Mouse (Mus musculus) hindbrain, embryonic 10.5 days (tissue): Measurements from ENCODE around the gene Unc119b. TPM values are rescaled to one million over a fixed set of nuclear protein-coding genes. Genes with fewer than 3 reads are reported as not detected.

Experiments
- DNase-seq: peaks from one replicate; pipeline ENCODE4 v3.0.0-alpha.2; 2017; ENCODE audit warnings: low spot score
- H3K27ac ChIP-seq: fragments of 300-500 bp; sonication (generic); 2 replicates; pipeline ENCODE4 v1.5.1; 2016; ENCODE audit warnings: mild to moderate bottlenecking, moderate library complexity
- H3K27me3 ChIP-seq: fragments of 300-500 bp; sonication (generic); 2 replicates; pipeline ENCODE4 v1.6.1; 2016; ENCODE audit warnings: mild to moderate bottlenecking; ENCODE audit not compliant: poor library complexity, insufficient read depth, severe bottlenecking
- H3K36me3 ChIP-seq: fragments of 300-500 bp; sonication (generic); 2 replicates; pipeline ENCODE4 v1.6.1; 2016; ENCODE audit warnings: mild to moderate bottlenecking, moderate library complexity
- H3K4me1 ChIP-seq: fragments of 300-500 bp; sonication (generic); replicated peaks from 2 replicates; pipeline ENCODE4 v1.6.1; 2016; ENCODE audit warnings: mild to moderate bottlenecking
- H3K4me3 ChIP-seq: fragments of 300-500 bp; sonication (generic); 2 replicates; pipeline ENCODE4 v1.5.1; 2016; ENCODE audit warnings: mild to moderate bottlenecking, moderate library complexity
- H3K9me3 ChIP-seq: fragments of 300-500 bp; sonication (generic); 2 replicates; pipeline ENCODE4 v1.6.1; 2016; ENCODE audit warnings: mild to moderate bottlenecking, moderate library complexity
- WGBS: fragments of 180-500 bp; shearing (Covaris S2); methylation state at CpG from one replicate; pipeline ENCODE4 v1.1.7; 2016; 5-methylcytosine and 5-hydroxymethylcytosine counted together
- polyA plus RNA-seq: library from polyadenylated mRNA; unstranded; fragments of >200 nt; fragmentation: Nextera tagmentation; extraction: Ambion mirVana; gene quantifications from 2 replicates; pipeline ENCODE4 v1.2.1, GENCODE M21; 2016

The Unc119b gene
- polyA plus RNA-seq, 1 experiment from 2014 or later, result 74.6 TPM

GRCm38 (mm10) chr5:115144471-115144870 lies 9.7 kb upstream of the Unc119b start:
- peaks cover 73% of the 10 kb centered on the region for H3K36me3 ChIP-seq
- no peaks in the 10 kb centered on the region for H3K9me3 ChIP-seq
- H3K27ac ChIP-seq, result no peak overlapping the region
- H3K4me1 ChIP-seq, result peaks cover 24% of the 10 kb centered on the region
- DNase-seq, result no peak
- H3K27me3 ChIP-seq, result no peaks in the 10 kb centered on the region
- no peak overlapping the region for H3K4me3 ChIP-seq
- WGBS, result 75% methylated on average over 6 of the region's 6 CpGs

DNA sequence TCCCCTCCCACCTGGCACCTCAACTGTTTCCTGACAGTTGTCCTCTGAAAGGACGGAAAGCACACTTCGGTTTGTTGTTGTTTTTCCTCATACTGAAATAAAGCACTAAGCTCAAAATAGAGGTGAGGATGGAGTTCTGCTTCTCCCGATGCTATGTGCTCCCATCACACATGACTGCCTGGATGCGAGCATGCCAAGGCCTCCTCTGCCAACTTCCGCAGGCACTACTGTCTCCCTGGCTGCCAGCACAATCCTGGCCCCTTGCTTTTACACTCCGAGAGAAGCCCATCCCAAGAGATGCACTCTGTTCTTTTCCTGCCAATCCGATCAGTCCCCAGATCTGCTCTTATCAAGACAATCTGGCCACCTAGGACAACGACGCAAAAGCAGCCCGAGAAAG lies 8.8 kb upstream of the Unc119b start:
- no peaks in the 10 kb centered on the region for H3K9me3 ChIP-seq
- H3K4me1 ChIP-seq, result peaks cover 24% of the 10 kb centered on the region
- H3K27ac ChIP-seq, result 0 out of 2 replicates have a peak overlapping the region, but pooled peaks have one; percentile 23
- WGBS, result 86% methylated on average over 10 of the region's 10 CpGs
- no peak for DNase-seq
- H3K36me3 ChIP-seq, result peaks cover 64% of the 10 kb centered on the region
- H3K27me3 ChIP-seq, result no peaks in the 10 kb centered on the region
- no peak overlapping the region for H3K4me3 ChIP-seq

DNA sequence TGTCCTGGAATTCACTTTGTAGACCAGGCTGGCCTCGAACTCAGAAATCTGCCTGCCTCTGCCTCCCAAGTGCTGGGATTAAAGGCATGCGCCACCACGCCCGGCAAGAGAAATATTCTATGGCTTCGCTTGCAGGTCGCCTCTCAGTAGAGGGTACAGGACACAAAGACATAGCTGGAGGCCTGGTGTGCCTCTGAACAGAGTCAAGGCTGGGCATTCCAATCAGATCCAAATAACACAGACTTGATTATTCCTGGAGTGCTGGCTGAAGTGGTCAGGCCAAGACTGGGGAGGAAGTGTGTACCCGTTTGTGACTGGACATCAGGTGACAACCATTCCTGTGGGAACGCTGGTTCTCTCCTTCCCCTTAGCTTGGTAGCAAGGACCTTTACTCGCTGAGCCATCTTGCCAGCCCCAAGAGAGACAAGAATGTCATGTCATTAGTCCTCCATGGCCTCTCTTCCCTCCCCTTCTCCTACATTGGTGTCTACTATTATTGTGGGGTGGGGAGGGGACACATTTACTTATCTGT lies 7.5 kb upstream of the Unc119b start:
- H3K27me3 ChIP-seq, result no peaks in the 10 kb centered on the region
- H3K9me3 ChIP-seq, result no peaks in the 10 kb centered on the region
- H3K27ac ChIP-seq, result no peak overlapping the region
- H3K36me3 ChIP-seq, result peaks cover 50% of the 10 kb centered on the region
- WGBS, result 89% methylated on average over 9 of the region's 9 CpGs
- peaks cover 24% of the 10 kb centered on the region for H3K4me1 ChIP-seq
- H3K4me3 ChIP-seq, result no peak overlapping the region
- DNase-seq, result no peak

DNA sequence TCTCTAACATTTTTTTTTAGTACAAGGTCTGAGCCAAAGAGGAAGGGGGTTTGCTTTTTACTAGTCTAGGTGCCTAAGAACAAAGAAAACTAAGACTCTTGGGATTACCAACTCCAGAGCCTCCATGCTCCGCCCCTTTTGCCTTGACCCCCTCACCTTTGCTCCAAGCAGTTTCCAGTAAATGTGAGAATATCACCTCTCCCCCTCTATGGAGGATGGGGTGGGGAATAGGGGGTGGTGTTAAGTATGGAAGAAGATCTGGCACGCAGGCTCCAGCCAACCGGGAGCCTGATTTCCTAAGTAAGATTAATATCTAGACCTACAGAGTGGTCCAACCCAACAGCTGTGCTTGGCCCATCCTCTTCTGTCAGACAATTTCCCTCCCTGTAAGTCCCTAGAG lies 6.0 kb upstream of the Unc119b start:
- no peak for DNase-seq
- 78% methylated on average over 3 of the region's 3 CpGs for WGBS
- H3K36me3 ChIP-seq, result peaks cover 35% of the 10 kb centered on the region
- H3K9me3 ChIP-seq, result no peaks in the 10 kb centered on the region
- no peak overlapping the region for H3K27ac ChIP-seq
- H3K4me3 ChIP-seq, result no peak overlapping the region
- H3K27me3 ChIP-seq, result no peaks in the 10 kb centered on the region
- peaks cover 21% of the 10 kb centered on the region for H3K4me1 ChIP-seq

DNA sequence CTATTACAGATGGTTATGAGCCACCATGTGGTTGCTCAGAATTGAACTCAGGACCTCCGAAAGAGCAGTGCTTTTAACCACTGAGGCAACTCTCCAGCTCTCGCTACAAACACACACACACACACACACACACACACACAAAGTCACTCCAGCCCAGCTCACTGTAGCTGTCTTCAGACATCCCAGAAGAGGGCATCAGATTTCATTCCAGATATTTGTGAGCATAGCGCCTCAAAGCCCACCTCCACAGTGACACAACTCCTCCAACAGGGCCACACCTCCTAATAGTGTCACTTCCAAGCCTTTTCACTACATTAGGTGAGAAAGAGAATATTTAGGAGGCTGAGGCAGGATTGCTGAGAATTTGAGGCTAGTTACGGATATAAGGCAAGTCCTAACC lies 4.3 kb upstream of the Unc119b start:
- H3K4me1 ChIP-seq, result peaks cover 18% of the 10 kb centered on the region
- 69% methylated on average over 4 of the region's 4 CpGs for WGBS
- DNase-seq, result no peak

GRCm38 (mm10) chr5:115133358-115134066 lies 1.3 kb downstream of the Unc119b start:
- 66% methylated on average over 6 of the region's 6 CpGs for WGBS

More for the DNA sequence above, 4.3 kb upstream of the Unc119b start:
- H3K36me3 ChIP-seq, result peaks cover 19% of the 10 kb centered on the region
- H3K27me3 ChIP-seq, result no peaks in the 10 kb centered on the region
- H3K4me3 ChIP-seq, result no peak overlapping the region
- H3K27ac ChIP-seq, result no peak overlapping the region
- no peaks in the 10 kb centered on the region for H3K9me3 ChIP-seq

GRCm38 (mm10) chr5:115132465-115132864 lies 2.3 kb downstream of the Unc119b start:
- H3K9me3 ChIP-seq, result no peaks in the 10 kb centered on the region
- peak overlapping the region; percentile 85; the same call in 1 of the 2 replicates for H3K4me3 ChIP-seq
- no peak for DNase-seq
- 95% methylated on average over 8 of the region's 8 CpGs for WGBS
- no peaks in the 10 kb centered on the region for H3K27me3 ChIP-seq
- no peak overlapping the region for H3K27ac ChIP-seq
- peaks cover 50% of the 10 kb centered on the region for H3K36me3 ChIP-seq
- H3K4me1 ChIP-seq, result peaks cover 22% of the 10 kb centered on the region

More at GRCm38 (mm10) chr5:115133358-115134066, 1.3 kb downstream of the Unc119b start:
- Histone ChIP-seq H3K9me3 (no peaks in the 10 kb centered on the region), H3K4me1 (peaks cover 22% of the 10 kb centered on the region), H3K27me3 (no peaks in the 10 kb centered on the region), H3K4me3 (peak overlapping the region; percentile 85), H3K36me3 (peaks cover 40% of the 10 kb centered on the region), H3K27ac (0 out of 2 replicates have a peak overlapping the region, but pooled peaks have one; percentile 25)
- DNase-seq, result no peak

DNA sequence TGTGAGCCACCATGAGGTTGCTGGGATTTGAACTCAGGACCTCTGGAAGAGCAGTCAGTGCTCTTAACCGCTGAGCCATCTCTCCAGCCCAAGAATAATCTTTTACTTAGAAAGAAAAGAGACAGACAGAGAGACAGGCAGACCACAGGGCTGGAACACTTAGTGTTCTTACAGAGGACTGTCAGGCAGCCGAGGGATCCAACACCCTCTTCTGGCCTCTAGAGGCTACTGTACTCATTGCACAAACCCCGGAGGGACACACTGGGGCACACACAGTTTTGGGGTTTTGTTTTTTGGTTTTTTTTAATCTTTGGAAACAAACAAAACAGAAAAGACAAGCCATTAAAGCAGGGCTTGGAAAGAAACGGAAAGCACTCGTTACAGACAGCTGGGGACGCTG lies 5.4 kb downstream of the Unc119b start:
- no peaks in the 10 kb centered on the region for H3K27me3 ChIP-seq
- DNase-seq, result no peak
- no peaks in the 10 kb centered on the region for H3K9me3 ChIP-seq
- H3K4me1 ChIP-seq, result peaks cover 29% of the 10 kb centered on the region
- no peak overlapping the region for H3K27ac ChIP-seq
- peaks cover 82% of the 10 kb centered on the region for H3K36me3 ChIP-seq
- 91% methylated on average over 6 of the region's 6 CpGs for WGBS
- no peak overlapping the region for H3K4me3 ChIP-seq

- no peak overlapping the region for H3K4me3 ChIP-seq
- no peak overlapping the region for H3K27ac ChIP-seq
- no peaks in the 10 kb centered on the region for H3K9me3 ChIP-seq
- peaks cover 12% of the 10 kb centered on the region for H3K4me1 ChIP-seq
- 92% methylated on average over 22 of the region's 22 CpGs for WGBS
- H3K36me3 ChIP-seq, result peaks cover 97% of the 10 kb centered on the region
- no peaks in the 10 kb centered on the region for H3K27me3 ChIP-seq
- DNase-seq, result no peak
Measured at GRCm38 (mm10) chr5:115127421-115128179, 7.2 kb downstream of the Unc119b start.

- Histone ChIP-seq H3K4me3 (no peak overlapping the region), H3K4me1 (peaks cover 8% of the 10 kb centered on the region; the same call in 1 of the 2 replicates), H3K27me3 (no peaks in the 10 kb centered on the region), H3K9me3 (no peaks in the 10 kb centered on the region), H3K36me3 (peaks cover 95% of the 10 kb centered on the region), H3K27ac (no peak overlapping the region)
- 90% methylated on average over 28 of the region's 28 CpGs for WGBS
- DNase-seq, result no peak
Measured at GRCm38 (mm10) chr5:115126578-115127312, 8.0 kb downstream of the Unc119b start.

- Histone ChIP-seq H3K4me1 (peaks cover 8% of the 10 kb centered on the region; the same call in 1 of the 2 replicates), H3K27ac (no peak overlapping the region), H3K4me3 (no peak overlapping the region), H3K36me3 (peaks cover 82% of the 10 kb centered on the region), H3K27me3 (no peaks in the 10 kb centered on the region), H3K9me3 (no peaks in the 10 kb centered on the region)
- WGBS, result 31% methylated on average over 24 of the region's 24 CpGs
- DNase-seq, result peak; percentile 81
Measured at GRCm38 (mm10) chr5:115125211-115125871, 9.4 kb downstream of the Unc119b start.

- H3K4me1 ChIP-seq, result peaks cover 8% of the 10 kb centered on the region; the same call in 1 of the 2 replicates
- H3K27ac ChIP-seq, result no peak overlapping the region
- H3K4me3 ChIP-seq, result no peak overlapping the region
- H3K27me3 ChIP-seq, result no peaks in the 10 kb centered on the region
- no peaks in the 10 kb centered on the region for H3K9me3 ChIP-seq
- peaks cover 76% of the 10 kb centered on the region for H3K36me3 ChIP-seq
- no peak for DNase-seq
- WGBS, result 94% methylated on average over 6 of the region's 6 CpGs
Measured at GRCm38 (mm10) chr5:115124690-115125089, 10.1 kb downstream of the Unc119b start.
